Mouse (Mus musculus) liver, embryonic 12.5 days (tissue): ENCODE measurements around the gene Top2a. TPM values are rescaled to one million over a fixed set of nuclear protein-coding genes. Genes with fewer than 3 reads are reported as not detected.
A peak's percentile ranks its signal among the peaks of the same experiment; 100 is the strongest.

Experiments used
- ATAC-seq: fragments of 200-750 bp; cut with Nextera tagmentation; 2 replicates; pipeline ENCODE4 v1.8.0; 2017; ENCODE audit warnings: moderate number of reproducible peaks, mild to moderate bottlenecking, moderate library complexity
- H3K27ac ChIP-seq: fragments of 300-500 bp; sonication (generic); 2 replicates; pipeline ENCODE4 v1.5.1; 2016; ENCODE audit warnings: mild to moderate bottlenecking
- H3K27me3 ChIP-seq: fragments of 300-500 bp; sonication (generic); replicated peaks from 2 replicates; pipeline ENCODE4 v1.6.1; 2016; ENCODE audit warnings: mild to moderate bottlenecking, moderate library complexity
- H3K36me3 ChIP-seq: fragments of 300-500 bp; sonication (generic); 2 replicates; pipeline ENCODE4 v1.6.1; 2016; ENCODE audit warnings: mild to moderate bottlenecking, moderate library complexity
- H3K4me1 ChIP-seq: fragments of 300-500 bp; sonication (generic); 2 replicates; pipeline ENCODE4 v1.6.1; 2016
- H3K4me2 ChIP-seq: fragments of 300-500 bp; sonication (generic); 2 replicates; pipeline ENCODE4 v1.6.1; 2016; ENCODE audit warnings: mild to moderate bottlenecking, moderate library complexity
- H3K4me3 ChIP-seq: fragments of 300-500 bp; sonication (generic); 2 replicates; pipeline ENCODE4 v1.5.1; 2016; ENCODE audit warnings: mild to moderate bottlenecking, moderate library complexity
- H3K9ac ChIP-seq: fragments of 300-500 bp; sonication (generic); 2 replicates; pipeline ENCODE4 v1.6.1; 2016; ENCODE audit warnings: mild to moderate bottlenecking, moderate library complexity
- H3K9me3 ChIP-seq: fragments of 300-500 bp; sonication (generic); replicated peaks from 2 replicates; pipeline ENCODE4 v1.6.1; 2016; ENCODE audit warnings: mild to moderate bottlenecking, moderate library complexity
- WGBS: fragments of 180-500 bp; shearing (Covaris S2); methylation state at CpG from one replicate; pipeline ENCODE4 v1.1.7; 2016; ENCODE audit not compliant: insufficient replicate concordance; 5-methylcytosine and 5-hydroxymethylcytosine counted together
- polyA plus RNA-seq: library from polyadenylated mRNA; unstranded; fragments of >200 nt; fragmentation: Nextera tagmentation; extraction: Ambion mirVana; gene quantifications from 2 replicates; pipeline ENCODE4 v1.2.1, GENCODE M21; 2016

Top2a gene
- polyA plus RNA-seq, 1 experiment from 2014 or later = 249 TPM

- H3K27ac ChIP-seq = no peak overlapping the region
- no peak for ATAC-seq
- WGBS = 73% methylated on average over 9 of the region's 9 CpGs
These were observed 73.5 kb downstream of the Top2a start for GRCm38 (mm10) chr11:98950484-98950883.

GRCm38 (mm10) chr11:98949958-98950460 is 74.0 kb downstream of the Top2a start:
- Histone ChIP-seq H3K36me3 (peaks cover 7% of the 10 kb centered on the region; the same call in 1 of the 2 replicates), H3K4me2 (no peak overlapping the region), H3K4me3 (no peak overlapping the region), H3K9ac (no peak overlapping the region), H3K27me3 (peaks cover 25% of the 10 kb centered on the region), H3K4me1 (peaks cover 79% of the 10 kb centered on the region), H3K27ac (no peak overlapping the region), H3K9me3 (no peaks in the 10 kb centered on the region)
- no peak for ATAC-seq
- 80% methylated on average over 7 of the region's 7 CpGs for WGBS

More at GRCm38 (mm10) chr11:98950484-98950883, 73.5 kb downstream of the Top2a start:
- Histone ChIP-seq H3K4me2 (no peak overlapping the region), H3K4me3 (no peak overlapping the region), H3K36me3 (peaks cover 7% of the 10 kb centered on the region; the same call in 1 of the 2 replicates), H3K9me3 (no peaks in the 10 kb centered on the region), H3K27me3 (peaks cover 21% of the 10 kb centered on the region), H3K4me1 (peaks cover 79% of the 10 kb centered on the region), H3K9ac (no peak overlapping the region)

- no peak overlapping the region for H3K27ac ChIP-seq
These were observed 74.6 kb downstream of the Top2a start for GRCm38 (mm10) chr11:98949242-98949957.

GRCm38 (mm10) chr11:98947969-98948569 is 75.9 kb downstream of the Top2a start:
- Histone ChIP-seq H3K4me3 (no peak overlapping the region), H3K27ac (peak overlapping the region; percentile 38; the same call in 1 of the 2 replicates), H3K4me2 (peak overlapping the region; percentile 20), H3K36me3 (peaks cover 7% of the 10 kb centered on the region; the same call in 1 of the 2 replicates), H3K4me1 (peaks cover 79% of the 10 kb centered on the region), H3K27me3 (peaks cover 32% of the 10 kb centered on the region), H3K9me3 (no peaks in the 10 kb centered on the region), H3K9ac (peak overlapping the region; percentile 6; the same call in 1 of the 2 replicates)
- ATAC-seq = peak; percentile 18
- 10% methylated on average over 18 of the region's 18 CpGs for WGBS

More at GRCm38 (mm10) chr11:98949242-98949957, 74.6 kb downstream of the Top2a start:
- Histone ChIP-seq H3K27me3 (peaks cover 31% of the 10 kb centered on the region), H3K4me1 (peaks cover 79% of the 10 kb centered on the region), H3K9ac (no peak overlapping the region), H3K9me3 (no peaks in the 10 kb centered on the region), H3K4me3 (no peak overlapping the region), H3K36me3 (peaks cover 7% of the 10 kb centered on the region; the same call in 1 of the 2 replicates), H3K4me2 (no peak overlapping the region)
- ATAC-seq = no peak
- 57% methylated on average over 12 of the region's 12 CpGs for WGBS

GRCm38 (mm10) chr11:98945605-98945977 is 78.4 kb downstream of the Top2a start:
- WGBS = 35% methylated on average over 1 of the region's 3 CpGs
- peaks cover 35% of the 10 kb centered on the region for H3K27me3 ChIP-seq
- H3K9ac ChIP-seq = no peak overlapping the region
- no peaks in the 10 kb centered on the region for H3K9me3 ChIP-seq
- ATAC-seq = no peak
- no peak overlapping the region for H3K4me3 ChIP-seq
- peaks cover 1% of the 10 kb centered on the region; the same call in 1 of the 2 replicates for H3K36me3 ChIP-seq
- H3K4me1 ChIP-seq = peaks cover 86% of the 10 kb centered on the region
- H3K27ac ChIP-seq = peak overlapping the region; percentile 28; the same call in 1 of the 2 replicates
- no peak overlapping the region for H3K4me2 ChIP-seq

GRCm38 (mm10) chr11:98944897-98945604 is 78.9 kb downstream of the Top2a start:
- Histone ChIP-seq H3K4me2 (peak overlapping the region; percentile 94), H3K9me3 (no peaks in the 10 kb centered on the region), H3K4me1 (peaks cover 91% of the 10 kb centered on the region), H3K4me3 (no peak overlapping the region), H3K36me3 (no peaks in the 10 kb centered on the region), H3K27ac (peak overlapping the region; percentile 43; the same call in 1 of the 2 replicates), H3K27me3 (peaks cover 36% of the 10 kb centered on the region), H3K9ac (no peak overlapping the region)
- 46% methylated on average over 11 of the region's 11 CpGs for WGBS
- ATAC-seq = no peak

GRCm38 (mm10) chr11:98943741-98944461 is 80.1 kb downstream of the Top2a start:
- no peak overlapping the region for H3K4me3 ChIP-seq
- peak overlapping the region; percentile 12; the same call in 1 of the 2 replicates for H3K9ac ChIP-seq
- H3K9me3 ChIP-seq = no peaks in the 10 kb centered on the region
- WGBS = 26% methylated on average over 14 of the region's 14 CpGs
- no peak for ATAC-seq
- peaks cover 40% of the 10 kb centered on the region for H3K27me3 ChIP-seq
- H3K4me1 ChIP-seq = peaks cover 94% of the 10 kb centered on the region
- peak overlapping the region; percentile 43 for H3K27ac ChIP-seq
- H3K4me2 ChIP-seq = peak overlapping the region; percentile 94
- H3K36me3 ChIP-seq = no peaks in the 10 kb centered on the region

Other genes with a start within 250 kb of the Top2a start
- 1.3 and 1.4 TPM in 2 replicates for gene Nr1d1, start 248.9 kb downstream of the Top2a start, polyA plus RNA-seq
- 11.5 and 11.7 TPM in 2 replicates for gene Msl1, start 228.7 kb downstream of the Top2a start, polyA plus RNA-seq
- 26.4 and 29.7 TPM in 2 replicates for gene Casc3, start 219.3 kb downstream of the Top2a start, polyA plus RNA-seq
- 0.21 and 0.24 TPM in 2 replicates for gene Rapgefl1, start 187.4 kb downstream of the Top2a start, polyA plus RNA-seq
- gene Wipf2, start 160.6 kb downstream of the Top2a start, polyA plus RNA-seq = 2.0 and 2.2 TPM in 2 replicates
- gene Cdc6, start 116.4 kb downstream of the Top2a start, polyA plus RNA-seq = 86.5 and 89.9 TPM in 2 replicates
- gene Rara, start 96.4 kb downstream of the Top2a start, polyA plus RNA-seq = 6.8 and 7.1 TPM in 2 replicates
- not detected in 2 replicates for gene Gjd3, start 41.2 kb downstream of the Top2a start, polyA plus RNA-seq
- 236 TPM in 2 replicates for gene Igfbp4, start 17.1 kb upstream of the Top2a start, polyA plus RNA-seq
- gene Tns4, start 65.1 kb upstream of the Top2a start, polyA plus RNA-seq = 0.17 and 0.39 TPM in 2 replicates
- 0.39 and 0.44 TPM in 2 replicates for gene Ccr7, start 130.9 kb upstream of the Top2a start, polyA plus RNA-seq
- gene Smarce1, start 206.8 kb upstream of the Top2a start, polyA plus RNA-seq = 114 and 115 TPM in 2 replicates
- gene Krt222, start 219.9 kb upstream of the Top2a start, polyA plus RNA-seq = 0.04 and 0.08 TPM in 2 replicates